Mouse (Mus musculus) adrenal gland, postnatal 14 days (tissue): Measurements from ENCODE around the gene D1Ertd622e. TPM values are rescaled to one million over a fixed set of nuclear protein-coding genes. Genes with fewer than 3 reads are reported as not detected.

Source experiments
- DNase-seq: peaks from one replicate; pipeline ENCODE4 v3.0.0; 2021; ENCODE audit warnings: mixed read lengths
- long read RNA-seq, 2 experiments: library from polyadenylated mRNA; stranded (forward); transcript quantifications; one replicate each; pipeline ENCODE4 v2.0.0; 2021
- total RNA-seq: library from RNA; stranded (reverse); gene quantifications from 2 replicates; pipeline ENCODE4 v1.2.3, GENCODE M21; 2021

Gene D1Ertd622e
- 16.3 and 18.0 TPM in 2 replicates for total RNA-seq
- long read RNA-seq, experiment 1, full-length matches to known transcripts, result 14 of 18 reads
- long read RNA-seq, experiment 1, partial matches to known transcripts, result 0 of 18 reads
- long read RNA-seq, experiment 1, other reads (novel, unspliced or antisense), result 4 of 18 reads
- long read RNA-seq, experiment 2, full-length matches to known transcripts, result 11 of 12 reads
- long read RNA-seq, experiment 2, partial matches to known transcripts, result 0 of 12 reads
- long read RNA-seq, experiment 2, other reads (novel, unspliced or antisense), result 1 of 12 reads

GRCm38 (mm10) chr1:97661406-97662241 is at the start of gene D1Ertd622e:
Gene D1Ertd622e, minus strand, starts transcription at chr1:97662074.
- peak; percentile 89 for DNase-seq

- no peak for DNase-seq
Observed at GRCm38 (mm10) chr1:97710520-97710919, 48.6 kb upstream of the D1Ertd622e start.

GRCm38 (mm10) chr1:97705389-97705788 is 43.5 kb upstream of the D1Ertd622e start:
- DNase-seq, result no peak

- DNase-seq, result no peak
Observed at GRCm38 (mm10) chr1:97704646-97705045, 42.8 kb upstream of the D1Ertd622e start.

- no peak for DNase-seq
Observed at GRCm38 (mm10) chr1:97698956-97699570, 37.2 kb upstream of the D1Ertd622e start.

GRCm38 (mm10) chr1:97697273-97697672 is 35.4 kb upstream of the D1Ertd622e start:
- DNase-seq, result no peak

- DNase-seq, result no peak
Observed at GRCm38 (mm10) chr1:97693825-97694224, 32.0 kb upstream of the D1Ertd622e start.

GRCm38 (mm10) chr1:97688756-97689155 is 26.9 kb upstream of the D1Ertd622e start:
- peak; percentile 47 for DNase-seq

- DNase-seq, result no peak
Observed at GRCm38 (mm10) chr1:97676526-97677177, 14.8 kb upstream of the D1Ertd622e start.

- no peak for DNase-seq
Observed at GRCm38 (mm10) chr1:97676115-97676514, 14.2 kb upstream of the D1Ertd622e start.

GRCm38 (mm10) chr1:97672849-97673248 is 11.0 kb upstream of the D1Ertd622e start:
- DNase-seq, result no peak

- DNase-seq, result no peak
Observed at GRCm38 (mm10) chr1:97667288-97667687, 5.4 kb upstream of the D1Ertd622e start.

GRCm38 (mm10) chr1:97662324-97662723 is 450 bp upstream of the D1Ertd622e start:
- peak; percentile 15 for DNase-seq

GRCm38 (mm10) chr1:97660687-97661405 is 1.0 kb downstream of the D1Ertd622e start:
- peak; percentile 83 for DNase-seq

GRCm38 (mm10) chr1:97659405-97659804 is 2.5 kb downstream of the D1Ertd622e start:
- DNase-seq, result no peak

GRCm38 (mm10) chr1:97657786-97658185 is 4.1 kb downstream of the D1Ertd622e start:
- DNase-seq, result no peak

GRCm38 (mm10) chr1:97657201-97657600 is 4.7 kb downstream of the D1Ertd622e start:
- DNase-seq, result no peak

GRCm38 (mm10) chr1:97654397-97654975 is 7.4 kb downstream of the D1Ertd622e start:
- DNase-seq, result no peak

GRCm38 (mm10) chr1:97650553-97651123 is 11.2 kb downstream of the D1Ertd622e start:
- DNase-seq, result no peak

GRCm38 (mm10) chr1:97650072-97650471 is 11.8 kb downstream of the D1Ertd622e start:
- no peak for DNase-seq

GRCm38 (mm10) chr1:97647037-97647436 is 14.8 kb downstream of the D1Ertd622e start:
- no peak for DNase-seq
